Comparison of ENCODE assay signal across 1 mouse cellular context in the genomic region with DNA sequence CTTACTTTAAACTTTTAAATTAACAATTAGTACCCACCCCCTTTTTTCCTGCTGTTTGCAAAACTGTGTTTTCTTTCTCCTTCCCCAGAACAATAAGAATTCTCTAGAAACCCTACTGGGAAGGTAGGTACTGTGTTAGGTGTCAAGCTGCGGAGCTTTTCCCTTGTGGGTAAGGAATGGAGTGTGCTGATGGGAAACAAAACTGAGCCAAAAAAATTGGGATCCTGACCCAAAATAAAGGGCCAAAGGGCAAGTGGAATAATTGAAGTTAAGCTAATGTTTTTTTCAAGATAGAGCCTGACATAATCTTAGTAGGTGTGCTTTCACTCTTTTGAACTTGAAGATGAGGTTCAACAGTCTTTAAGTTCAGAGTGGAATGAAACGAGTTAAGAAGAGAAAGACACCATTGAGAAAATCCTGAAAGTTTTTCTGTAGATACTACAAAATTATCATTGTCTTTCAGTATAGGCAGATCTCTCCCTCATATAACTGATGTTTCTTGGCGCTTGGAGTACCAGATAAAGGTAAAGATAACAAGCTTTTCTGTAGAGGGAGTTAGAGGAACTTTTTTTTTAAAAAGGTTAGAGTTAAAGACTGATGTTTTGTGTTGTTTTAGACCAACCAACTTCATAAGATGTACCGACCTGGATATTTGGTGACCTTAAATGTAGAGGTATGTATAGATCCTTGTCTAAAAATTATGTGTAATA.
TF ChIP-seq lines count a peak whose summit lies in the region.

No protein-coding gene starts in this region.

TF ChIP-seq in CH12.LX, 34 proteins besides CTCF, POLR2A, EP300 and RAD21:
- no peak for TF ChIP-seq IRF4 (IDR thresholded peaks at IDR 0.05; ENCODE audit: low read depth, low read length)
